Mouse (Mus musculus) B cell, adult 2 months (primary cell): ENCODE measurements around the gene Sst.
"Not testable (repeated sequence)": the region's sequence is repeated elsewhere in the genome, so short reads cannot be mapped to it uniquely, and the experiment has no call there.

ENCODE experiments used
- DNase-seq, 2 experiments: peaks; one replicate each; pipeline ENCODE4 v3.0.0; 2022

Gene Sst

DNA sequence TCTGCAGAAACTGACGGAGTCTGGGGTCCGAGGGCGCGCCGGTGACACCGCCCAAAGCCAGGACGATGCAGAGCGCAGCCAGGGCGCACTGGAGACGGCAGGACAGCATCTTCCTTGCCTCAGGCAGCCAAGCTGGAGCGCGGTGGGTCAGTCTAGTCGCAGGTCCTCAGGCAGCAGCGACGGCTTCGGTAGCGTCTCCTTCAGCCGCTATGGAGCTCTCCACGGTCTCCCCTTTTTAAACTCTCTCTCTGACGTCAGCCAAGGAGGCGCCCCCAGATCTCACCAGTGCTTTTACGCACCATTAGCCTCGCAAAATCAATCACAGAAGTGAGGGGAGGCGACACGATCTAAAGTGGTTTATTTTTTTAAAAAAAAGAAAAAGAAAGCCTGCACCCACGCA, at the start of gene Sst:
TSS of gene Sst (minus strand) at position 323 of the 400 bp plus-strand sequence.
- DNase-seq: no peak

DNA sequence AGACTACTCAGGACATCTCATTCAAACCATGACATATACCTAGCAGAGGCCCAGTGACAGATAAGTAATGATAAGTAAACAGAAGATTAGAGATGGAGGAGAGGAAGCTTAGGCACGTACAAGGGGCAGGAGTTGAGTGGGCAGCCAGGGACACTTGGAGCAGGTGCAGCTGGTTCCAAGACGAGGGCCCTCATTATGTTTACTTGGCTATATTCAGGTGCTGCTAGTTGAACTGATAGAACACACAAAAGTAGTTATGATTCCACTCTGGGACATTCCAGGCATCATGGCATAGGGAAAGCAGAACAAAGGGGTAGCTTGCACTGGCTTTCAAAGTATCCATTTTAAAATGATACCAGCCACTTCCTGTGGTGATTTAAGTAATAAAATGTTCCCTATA, 43.6 kb upstream of the Sst start:
- DNase-seq: no peak

DNA sequence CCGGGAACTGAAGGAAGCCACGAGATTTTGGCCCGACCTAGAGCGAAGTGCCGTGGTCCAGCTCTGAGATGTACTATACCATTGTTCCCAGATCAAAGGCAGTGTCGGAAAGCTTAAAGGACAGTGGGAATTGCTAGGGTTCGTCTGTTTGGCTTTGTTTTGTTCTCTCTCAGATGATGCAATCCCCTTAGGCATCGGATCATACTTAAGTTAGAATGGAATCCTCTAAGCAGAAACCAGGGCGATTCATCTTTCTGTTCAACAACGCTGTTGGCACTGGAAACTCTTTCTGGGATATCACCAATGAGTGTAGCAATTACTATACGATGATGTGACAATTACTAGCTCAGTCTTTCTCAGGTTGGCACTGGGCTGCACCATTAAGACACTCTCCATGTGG, 41.5 kb upstream of the Sst start, which contains the start of gene Rtp2:
TSS of gene Rtp2 (minus strand) at position 101 of the 400 bp plus-strand sequence.
- DNase-seq: no peak

DNA sequence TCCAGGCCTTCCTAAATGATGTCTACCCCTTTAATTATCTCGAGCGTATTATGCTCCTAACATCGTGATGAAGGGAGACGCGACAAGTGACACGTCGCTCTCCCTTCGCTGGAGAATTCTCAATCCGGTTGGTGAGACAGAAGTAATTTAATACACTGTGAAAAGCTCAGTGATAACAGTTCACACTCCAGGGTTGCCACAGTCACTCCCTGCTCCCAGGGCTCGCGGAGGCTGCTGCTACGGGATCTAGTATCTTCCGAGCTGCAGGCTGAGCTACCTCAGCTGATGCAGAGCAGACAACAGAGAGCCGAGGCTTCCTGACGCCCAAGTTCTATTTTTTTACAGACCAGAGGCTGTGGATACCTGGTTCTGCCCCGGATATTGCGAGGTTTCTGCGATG, 40.5 kb upstream of the Sst start:
- DNase-seq: no peak

DNA sequence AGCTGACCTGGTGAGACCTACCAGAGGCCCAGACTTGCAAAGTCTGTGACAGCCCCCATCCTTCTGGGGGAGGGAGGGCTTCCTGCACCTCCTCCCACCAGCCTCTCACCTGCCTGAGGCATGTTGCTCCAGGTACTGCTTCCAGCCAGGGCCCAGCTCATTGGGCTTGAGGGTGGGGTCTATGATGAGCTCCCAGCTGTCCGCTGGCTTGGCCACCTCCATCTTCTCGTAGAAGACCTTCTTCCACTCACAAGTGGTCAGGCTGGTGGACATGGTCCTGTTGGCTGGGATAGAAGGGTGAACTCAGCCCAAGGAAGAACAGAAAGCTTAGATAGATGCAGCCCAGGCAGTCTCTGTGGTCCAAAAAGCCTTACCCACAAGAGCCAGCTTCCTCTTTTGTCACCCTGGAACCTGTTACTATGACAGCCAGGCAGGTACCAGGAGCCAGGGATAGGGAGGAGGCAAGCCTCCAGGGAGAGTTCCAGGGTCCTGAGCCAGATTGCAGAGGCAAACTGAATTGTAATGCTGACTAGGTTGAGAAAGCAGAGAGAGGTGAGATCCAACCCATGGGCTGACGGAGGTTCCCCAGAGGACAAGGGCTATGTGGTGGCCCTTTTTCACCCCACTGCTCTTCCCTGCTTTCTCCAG, 39.8 kb upstream of the Sst start:
- no peak for DNase-seq

DNA sequence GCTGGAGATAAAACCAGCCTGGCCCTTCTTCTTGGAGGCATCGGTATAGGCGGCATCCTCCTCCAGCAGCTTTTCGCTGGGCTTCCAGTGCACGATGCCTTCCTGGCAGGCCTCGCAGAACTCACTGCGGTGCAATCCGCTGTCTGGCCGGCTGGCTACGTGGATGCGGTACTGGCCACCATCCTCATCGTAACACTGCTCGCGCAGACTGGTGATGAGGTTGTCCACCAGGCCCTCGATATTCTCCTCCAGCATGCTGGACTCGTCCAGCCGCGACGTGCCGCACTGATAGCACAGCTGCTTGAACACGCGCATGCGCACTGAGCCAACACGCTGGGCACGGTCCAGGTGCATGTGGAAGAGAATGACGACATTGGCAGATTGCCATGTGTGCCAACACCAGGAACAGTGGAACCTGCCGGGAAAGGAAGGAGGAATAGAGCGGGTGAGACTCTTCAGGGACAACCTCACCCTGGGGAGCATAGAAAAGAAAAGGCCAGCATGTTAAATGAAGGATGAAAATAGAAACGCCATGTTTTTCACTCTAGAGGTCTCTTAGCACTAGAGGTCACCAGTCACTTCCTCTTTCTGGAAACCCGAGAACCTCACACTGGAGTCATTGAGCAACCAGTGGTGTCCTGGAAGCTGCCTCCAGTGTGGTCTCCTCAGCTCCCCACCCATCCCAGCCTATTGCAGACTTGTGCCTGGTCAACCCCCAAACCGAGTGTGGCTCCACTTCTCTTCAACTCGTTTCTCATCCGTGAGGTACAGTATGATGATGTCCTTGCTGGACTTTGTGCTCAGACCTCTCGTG, 36.8 kb upstream of the Sst start:
- peak; percentile 8 to 9 for DNase-seq

DNA sequence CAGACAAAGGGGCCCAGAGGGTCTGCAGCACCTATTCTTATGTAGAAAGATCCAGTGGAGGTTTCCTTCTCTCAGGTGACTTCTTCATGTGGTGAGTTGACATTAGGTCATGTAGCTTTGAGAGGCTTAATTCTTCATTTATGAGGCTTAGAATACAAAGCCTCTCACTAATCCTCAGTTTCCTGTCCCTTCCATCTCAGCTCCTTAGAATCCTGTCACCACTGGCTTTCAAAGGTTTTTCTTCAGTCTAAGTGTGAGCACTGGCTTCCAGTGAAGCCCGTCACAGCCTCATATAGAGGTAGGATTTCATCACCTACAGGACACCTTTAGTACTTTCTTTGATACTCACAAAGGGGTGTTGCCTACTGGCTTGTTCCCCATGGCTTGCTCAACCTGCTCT, 32.1 kb upstream of the Sst start:
- DNase-seq: no peak

DNA sequence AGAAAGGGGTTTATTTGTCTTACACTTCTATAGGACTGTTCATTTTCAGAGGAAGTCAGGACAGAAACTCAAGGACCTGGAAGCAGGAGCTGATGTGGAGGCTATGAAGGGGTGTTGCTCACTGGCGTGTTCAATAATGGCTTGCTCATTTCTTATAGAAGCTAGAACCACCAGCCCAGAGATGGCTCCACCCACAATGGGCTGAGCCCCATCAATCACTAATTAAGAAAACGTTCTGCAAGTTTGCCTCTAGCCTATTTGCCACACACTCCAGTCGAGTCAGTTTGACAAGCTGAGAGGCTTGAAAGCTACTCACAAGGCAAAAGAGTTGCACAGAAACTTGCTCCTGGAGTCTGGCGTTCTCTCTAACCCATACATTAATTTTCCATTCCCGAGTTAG, 30.9 kb upstream of the Sst start:
- no peak for DNase-seq

DNA sequence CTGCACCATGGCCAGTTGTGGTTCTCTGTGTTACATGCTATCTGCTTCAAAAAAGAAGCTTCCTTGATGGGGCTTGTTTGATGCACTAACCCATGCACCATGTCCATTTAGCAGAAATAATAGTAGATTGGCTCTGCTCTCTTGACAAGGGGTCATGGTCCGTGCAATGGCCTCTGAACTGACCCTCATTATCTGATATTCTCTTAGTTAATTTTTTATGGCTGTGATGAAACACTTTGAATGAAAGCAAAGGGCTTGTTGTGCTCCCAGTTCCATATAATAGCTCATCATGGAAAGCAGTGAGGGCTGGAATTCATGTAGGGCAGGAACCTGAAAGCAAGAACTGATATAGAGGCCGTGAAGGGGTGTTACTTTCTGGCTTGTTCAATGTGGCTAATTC, 28.7 kb upstream of the Sst start:
- no peak for DNase-seq

DNA sequence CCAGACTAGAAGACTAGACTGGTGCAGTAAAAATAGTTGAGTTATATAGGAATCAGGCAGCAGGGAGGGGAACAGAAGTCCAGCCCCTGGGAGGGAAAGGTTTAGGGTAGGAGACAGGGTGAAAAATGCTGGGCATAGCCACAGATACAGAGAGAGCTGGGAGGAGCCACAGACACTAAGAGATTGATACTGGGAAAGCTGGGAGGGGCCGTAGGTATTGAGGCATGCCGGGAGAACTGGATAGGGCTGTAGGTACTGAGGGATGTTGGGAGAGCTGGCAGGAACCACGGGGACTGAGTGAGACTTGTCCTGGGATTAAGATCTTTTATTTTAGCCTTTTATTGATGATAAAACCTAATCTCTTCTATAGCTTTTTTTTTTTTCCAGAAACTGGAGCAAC, 22.6 kb upstream of the Sst start:
- no peak for DNase-seq

DNA sequence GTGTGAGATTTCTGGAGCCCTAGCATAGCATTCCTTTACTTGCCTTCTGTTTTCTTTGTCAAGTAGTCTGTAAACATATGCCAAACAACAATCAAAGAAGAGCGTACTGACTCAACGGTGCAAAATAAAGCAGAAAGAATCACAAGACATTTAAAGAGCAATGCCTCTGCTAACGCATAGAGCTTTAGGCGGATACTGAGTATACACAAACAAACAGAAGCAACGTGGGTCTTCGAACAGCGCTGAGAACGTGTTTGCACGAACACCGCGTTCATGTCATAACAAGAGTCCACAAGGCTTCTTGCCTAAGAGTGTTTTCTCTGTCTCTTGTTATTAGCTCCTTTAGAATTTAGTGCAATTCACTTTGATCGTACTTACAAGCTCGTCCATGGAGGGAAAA, 22.0 kb upstream of the Sst start:
- DNase-seq: no peak

DNA sequence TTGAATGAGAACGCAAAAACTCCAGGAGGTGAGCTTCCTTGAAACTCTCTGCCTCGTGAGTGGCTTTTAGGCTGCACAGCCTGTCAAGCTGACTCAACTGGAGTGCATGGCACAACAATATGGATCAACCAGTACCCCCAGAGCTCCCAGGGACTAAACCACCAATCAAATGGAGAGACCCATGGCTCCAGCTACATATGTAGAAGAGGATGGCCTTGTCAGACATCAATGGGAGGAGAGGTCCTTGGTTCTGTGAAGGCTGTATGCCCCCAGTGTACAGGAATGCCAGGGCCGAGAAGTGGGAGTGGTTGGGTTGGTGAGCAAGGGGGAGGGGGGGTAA, 18.2 kb upstream of the Sst start:
- not testable (repeated sequence) for DNase-seq

DNA sequence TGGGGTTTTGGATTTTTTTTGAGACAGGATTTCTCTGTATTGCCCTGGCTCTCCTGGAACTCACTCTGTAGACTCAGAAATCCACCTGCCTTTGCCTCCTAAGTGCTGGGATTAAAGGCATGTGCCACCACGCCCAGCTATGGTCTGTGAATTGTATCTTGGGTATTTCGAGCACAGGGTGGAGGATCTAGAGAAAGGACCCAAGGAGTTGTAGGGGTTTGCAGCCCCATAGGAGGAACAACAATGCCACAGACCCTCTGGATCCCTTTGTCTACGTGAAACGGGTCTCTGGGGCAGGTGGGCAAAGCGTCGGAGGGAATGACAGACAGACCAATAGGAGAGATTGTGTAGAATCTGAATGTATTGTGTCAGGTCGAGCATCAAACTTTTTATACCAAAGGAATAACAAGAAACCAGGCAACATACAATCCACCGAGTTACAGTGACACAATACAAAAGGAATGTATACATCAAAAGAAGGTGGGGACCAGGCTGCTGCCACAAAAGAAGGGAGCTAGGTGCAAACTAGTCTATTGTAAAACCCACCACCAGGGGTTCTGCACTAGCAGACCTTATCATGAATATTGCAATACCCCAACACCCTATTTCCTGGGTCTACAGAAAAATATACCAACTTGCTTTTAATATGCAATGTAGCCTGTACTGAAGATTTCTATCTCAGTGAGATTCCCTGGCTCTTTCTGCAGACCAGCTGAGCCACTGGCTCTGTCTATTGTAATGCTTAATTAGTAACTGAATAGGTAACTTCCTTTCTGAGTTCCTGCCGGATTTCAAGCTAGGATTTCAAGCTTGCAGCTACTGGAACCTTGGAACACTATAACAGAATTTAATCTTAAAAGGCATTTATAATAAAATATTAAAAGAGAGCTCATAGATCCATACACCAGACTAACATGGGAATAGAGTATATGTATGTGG, 17.6 kb upstream of the Sst start:
- not testable (repeated sequence) for DNase-seq

DNA sequence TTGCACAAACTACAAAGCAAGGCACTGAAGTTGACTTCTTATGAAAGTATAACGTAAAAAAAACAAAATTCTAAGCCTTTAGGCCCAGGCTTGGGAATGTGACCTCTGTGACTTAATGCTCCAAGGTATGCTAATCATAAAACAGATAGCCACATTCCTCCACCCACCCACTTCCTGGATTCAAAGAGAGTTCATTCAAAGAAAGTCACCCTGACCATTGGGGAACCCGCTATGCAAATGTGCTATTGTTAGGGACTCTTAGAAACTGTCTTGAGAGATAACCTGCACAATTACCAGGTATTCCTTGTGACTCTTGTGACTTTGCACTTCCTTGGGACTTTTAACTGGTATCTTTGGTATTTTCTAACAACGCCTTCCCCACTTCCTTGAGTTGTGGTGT, 15.8 kb upstream of the Sst start:
- not testable (repeated sequence) for DNase-seq

DNA sequence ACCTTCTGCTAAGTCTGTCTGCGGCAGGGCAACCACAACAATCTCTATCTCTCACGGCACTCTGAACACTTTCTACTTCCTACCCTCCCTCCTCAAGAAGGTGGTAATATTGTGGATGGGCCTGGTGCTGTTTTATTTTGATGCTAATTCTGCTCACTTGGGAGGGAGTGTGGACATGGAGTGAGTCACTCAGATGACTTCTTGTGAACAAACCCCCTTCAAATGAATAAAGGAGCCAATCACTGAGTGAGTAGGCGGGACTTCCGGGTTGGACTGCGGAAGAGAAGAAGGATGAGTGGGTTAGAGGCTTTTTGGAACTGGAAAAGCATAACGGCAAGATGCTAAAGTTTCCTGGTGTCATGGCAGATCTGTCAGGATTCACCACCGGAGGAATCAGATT, 10.7 kb upstream of the Sst start:
- DNase-seq: no peak

DNA sequence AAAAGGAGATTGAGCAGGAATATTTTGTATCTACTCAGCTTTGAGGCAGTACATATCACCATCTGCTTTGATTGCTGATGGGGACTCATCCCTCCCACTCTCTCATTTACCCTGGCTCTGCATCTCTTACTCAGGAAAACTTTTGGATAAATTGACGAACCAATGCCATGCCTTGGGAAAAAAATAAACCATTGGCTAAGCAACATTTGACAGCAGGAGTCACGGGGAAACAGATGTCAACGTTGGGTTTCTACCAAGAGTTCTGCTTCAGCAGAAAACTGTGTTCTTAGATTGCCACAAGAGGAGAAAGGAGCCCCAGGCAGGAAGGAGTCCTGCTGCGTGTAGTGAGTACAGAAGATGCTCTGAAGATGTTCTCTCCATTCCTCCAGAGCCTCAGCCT, 9.3 kb upstream of the Sst start:
- no peak for DNase-seq

DNA sequence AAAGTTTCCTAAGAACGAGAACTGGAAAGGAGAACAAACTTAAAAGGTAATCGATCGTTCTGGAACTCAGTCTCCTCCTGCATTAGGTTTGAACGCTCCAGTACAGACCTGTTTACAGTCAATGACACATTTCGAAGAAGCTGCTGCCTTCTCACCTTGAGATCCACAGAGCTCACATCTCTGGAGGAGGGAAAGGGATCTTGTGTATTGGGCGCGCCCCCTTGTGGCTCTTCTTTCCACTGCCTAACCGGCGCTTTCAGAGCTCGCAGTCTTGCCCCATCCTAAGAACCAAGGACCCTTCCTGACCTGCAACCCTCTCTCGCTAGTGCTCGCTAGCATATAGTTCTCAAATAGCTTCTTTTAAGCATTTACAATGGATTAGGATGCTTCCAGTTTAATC, 8.1 kb upstream of the Sst start:
- peak; percentile 79 to 80 for DNase-seq

DNA sequence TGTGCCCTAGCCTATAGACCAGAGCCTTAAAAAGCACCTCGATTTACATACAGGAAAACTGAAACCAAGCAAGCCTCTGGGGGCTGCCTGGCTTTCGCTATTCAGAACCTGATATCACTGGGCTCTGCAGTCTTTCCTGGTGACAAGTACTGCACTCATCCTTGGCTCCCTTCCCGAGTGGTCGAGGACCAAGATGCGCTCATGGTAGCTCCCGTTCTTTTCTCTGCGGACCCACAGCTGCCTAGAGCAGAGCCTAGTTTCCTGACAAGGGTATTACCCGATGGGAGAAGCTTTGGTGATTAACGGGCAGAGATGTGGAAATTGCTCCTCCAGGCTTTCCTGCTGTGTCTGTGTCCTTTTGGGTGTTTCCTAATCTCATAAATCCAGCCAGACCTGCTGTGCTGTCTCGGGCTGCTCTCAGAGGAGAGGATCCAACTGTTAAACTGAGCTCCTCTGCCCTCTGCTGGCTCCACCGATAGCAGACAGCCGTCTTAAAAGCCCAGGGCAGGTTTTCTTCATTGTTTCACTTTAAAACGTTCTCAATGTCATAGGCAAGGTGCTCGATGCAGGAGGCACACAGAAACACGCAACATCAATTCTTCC, 7.3 kb upstream of the Sst start:
- DNase-seq: peak; percentile 67 to 68

DNA sequence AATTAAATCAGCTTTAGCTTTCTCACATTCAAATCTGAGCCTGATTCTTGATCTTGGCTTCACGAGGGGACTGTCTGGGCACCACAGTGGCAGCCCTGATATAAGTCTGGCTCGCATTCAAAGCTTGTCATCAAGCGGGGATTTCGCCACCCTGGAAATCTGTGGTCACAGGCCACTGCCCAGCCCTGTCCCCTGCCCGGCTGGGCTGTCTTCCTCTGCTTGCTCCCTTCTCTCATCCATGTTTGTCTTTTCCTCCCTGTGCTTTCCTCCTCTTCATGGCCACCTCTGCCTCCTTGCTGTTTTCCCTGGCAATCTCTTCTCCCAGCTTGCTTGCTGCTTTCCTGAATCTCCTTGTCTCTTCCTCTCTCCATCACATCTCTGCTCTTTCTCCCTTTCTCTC, 6.7 kb upstream of the Sst start:
- no peak for DNase-seq

DNA sequence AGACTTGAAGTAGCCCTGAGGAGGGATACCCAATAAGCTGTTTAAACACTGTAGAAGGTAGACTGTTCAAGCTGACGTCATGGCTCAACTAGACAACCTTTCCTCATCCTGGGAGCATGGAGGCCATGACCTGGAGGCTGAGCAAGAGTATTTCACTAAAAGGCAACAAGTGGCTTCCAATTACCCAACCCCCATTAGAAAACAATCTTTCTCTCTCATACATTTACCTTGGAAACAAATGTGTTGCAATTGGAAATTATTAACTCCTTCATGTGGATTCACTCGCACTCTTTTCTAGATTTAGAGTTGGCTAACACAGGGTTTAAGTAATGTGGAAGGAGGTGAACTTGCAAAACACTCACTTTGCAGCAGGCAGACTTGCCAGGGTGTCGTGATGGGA, 4.4 kb upstream of the Sst start:
- DNase-seq: no peak

DNA sequence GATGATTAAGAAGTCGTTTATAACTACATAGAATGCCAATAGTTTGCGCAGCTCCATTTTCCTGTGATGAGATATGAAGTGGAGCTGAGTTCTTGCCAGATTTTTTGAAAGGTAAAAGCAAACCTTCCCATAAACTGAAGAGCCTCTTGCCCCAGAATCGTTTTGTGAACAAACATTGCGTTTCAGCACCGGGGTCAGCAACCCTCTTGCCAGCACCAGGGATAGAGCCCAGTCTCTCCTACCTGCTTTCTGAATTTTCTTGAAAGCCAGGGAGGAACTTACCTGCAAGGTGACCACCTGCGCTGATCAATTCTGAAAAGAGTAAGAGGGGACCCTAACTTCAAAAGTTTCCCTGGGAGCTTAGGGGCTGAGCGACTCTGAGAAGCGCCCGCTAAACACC, 607 bp downstream of the Sst start:
- DNase-seq: no peak

DNA sequence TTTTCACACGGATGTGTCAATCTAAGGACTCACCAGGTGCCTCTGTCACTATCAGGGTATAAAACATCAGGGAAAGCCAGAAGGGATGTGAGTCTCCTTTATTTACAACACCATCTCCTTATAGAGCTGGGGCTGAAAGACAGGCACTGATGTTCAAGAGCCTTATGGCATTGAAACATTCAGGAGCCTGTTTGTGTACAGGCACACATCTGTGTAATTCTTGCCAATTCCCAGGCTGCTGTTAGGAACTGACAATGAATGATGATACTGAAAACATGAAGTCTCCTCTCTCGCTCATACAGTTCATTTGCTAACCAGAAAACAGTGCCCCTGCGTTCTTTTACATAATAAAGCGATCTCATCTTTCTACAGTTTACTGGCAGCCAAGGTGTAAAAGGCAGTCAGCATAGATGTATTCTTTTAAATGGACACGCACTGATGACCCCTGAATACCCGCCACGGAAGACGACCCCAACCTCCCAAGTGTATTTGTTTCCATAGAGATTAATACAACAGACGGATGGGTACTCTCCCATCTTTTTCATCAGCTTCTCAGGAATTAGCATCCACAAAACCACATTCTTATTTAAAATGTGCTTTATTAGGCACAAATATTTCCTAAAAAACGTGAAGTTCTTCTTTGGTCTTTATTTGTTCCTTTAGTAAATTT, 2.7 kb downstream of the Sst start:
- no peak for DNase-seq

DNA sequence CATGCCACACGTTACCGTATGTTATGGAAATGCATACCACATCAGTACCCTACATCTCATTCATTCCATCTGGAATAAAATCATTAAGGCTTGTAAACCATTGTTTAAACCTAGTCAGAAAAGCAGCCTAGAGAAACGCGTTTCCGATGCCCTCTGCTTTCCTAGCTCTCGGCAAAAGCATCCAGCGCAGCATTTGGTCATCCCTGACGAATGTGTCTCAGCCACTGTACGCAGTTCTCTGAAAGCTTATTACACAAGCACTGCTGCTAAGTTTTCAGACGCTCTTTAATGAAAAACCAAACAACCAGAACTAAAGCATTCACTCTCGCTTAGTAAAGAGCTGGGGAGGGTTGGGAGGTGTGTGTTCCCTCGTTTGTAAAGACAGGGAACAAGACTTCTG, 5.7 kb downstream of the Sst start:
- DNase-seq: no peak
